Mouse (Mus musculus) lung, postnatal 0 days (tissue): ENCODE results near the gene Erbb2. TPM values are rescaled to one million over a fixed set of nuclear protein-coding genes. Genes with fewer than 3 reads are reported as not detected.

Experiments
- ATAC-seq: fragments of 200-750 bp; cut with Nextera tagmentation; 2 replicates; pipeline ENCODE4 v1.8.0; 2017; ENCODE audit warnings: moderate library complexity
- DNase-seq: peaks from one replicate; pipeline ENCODE4 v3.0.0-alpha.2; 2016; ENCODE audit warnings: low spot score
- H3K27ac ChIP-seq: fragments of 300-500 bp; sonication (generic); 2 replicates; pipeline ENCODE4 v1.5.1; 2014; ENCODE audit warnings: antibody characterized with exemption, mild to moderate bottlenecking, low read length, mixed read lengths
- H3K27me3 ChIP-seq: fragments of 300-500 bp; sonication (generic); replicated peaks from 2 replicates; pipeline ENCODE4 v1.6.1; 2014; ENCODE audit warnings: low read length, mixed read lengths; ENCODE audit not compliant: insufficient read depth
- H3K36me3 ChIP-seq: fragments of 300-500 bp; sonication (generic); 2 replicates; pipeline ENCODE4 v1.6.1; 2014; ENCODE audit warnings: low read length, mixed read lengths; ENCODE audit not compliant: insufficient read depth
- H3K4me1 ChIP-seq: fragments of 300-500 bp; sonication (generic); 2 replicates; pipeline ENCODE4 v1.6.1; 2014; ENCODE audit warnings: antibody characterized with exemption, low read depth, low read length, mixed read lengths; ENCODE audit not compliant: insufficient read depth
- H3K4me2 ChIP-seq: fragments of 300-500 bp; sonication (generic); replicated peaks from 2 replicates; pipeline ENCODE4 v1.6.1; 2014; ENCODE audit warnings: low read depth, mild to moderate bottlenecking, low read length, moderate library complexity, mixed read lengths
- H3K4me3 ChIP-seq: fragments of 300-500 bp; sonication (generic); 2 replicates; pipeline ENCODE4 v1.5.1; 2014; ENCODE audit warnings: low read depth, low read length
- H3K9ac ChIP-seq: fragments of 300-500 bp; sonication (generic); replicated peaks from 2 replicates; pipeline ENCODE4 v1.6.1; 2014; ENCODE audit warnings: low read depth, mild to moderate bottlenecking
- H3K9me3 ChIP-seq: fragments of 300-500 bp; sonication (generic); 2 replicates; pipeline ENCODE4 v1.6.1; 2016; ENCODE audit warnings: low read length, mixed read lengths
- CTCF ChIP-seq: IDR thresholded peaks from 2 replicates; pipeline ENCODE4 v1.5.1; 2016; ENCODE audit warnings: antibody characterized with exemption, mild to moderate bottlenecking
- EP300 ChIP-seq: IDR thresholded peaks from 2 replicates; pipeline ENCODE4 v1.6.1; 2016; ENCODE audit warnings: antibody characterized with exemption, mild to moderate bottlenecking, control low read depth
- WGBS: fragments of 180-500 bp; shearing (Covaris S2); extraction: QIAGEN DNeasy Blood & Tissue Kit; methylation state at CpG from one replicate; pipeline ENCODE4 v1.1.7; 2014; 5-methylcytosine and 5-hydroxymethylcytosine counted together
- polyA plus RNA-seq: library from polyadenylated mRNA; unstranded; fragments of >200 nt; fragmentation: Nextera tagmentation; extraction: Ambion mirVana; gene quantifications from 2 replicates; pipeline ENCODE4 v1.2.1, GENCODE M21; 2015

The Erbb2 gene
- 21.2 and 23.6 TPM in 2 replicates for polyA plus RNA-seq

- ATAC-seq (peak; percentile 93), DNase-seq (peak; percentile 94)
- Histone ChIP-seq H3K27ac (peak within 1 kb of the TSS; percentile 95), H3K4me2 (peak within 1 kb of the TSS; percentile 90), H3K27me3 (no peaks in the 10 kb centered on the region), H3K9ac (peak within 1 kb of the TSS; percentile 88), H3K4me1 (peaks cover 15% of the 10 kb centered on the region; the same call in 1 of the 2 replicates), H3K9me3 (no peaks in the 10 kb centered on the region), H3K4me3 (peak within 1 kb of the TSS; percentile 97), H3K36me3 (no peaks in the 10 kb centered on the region)
- WGBS, result 1% methylated on average over 25 of the region's 49 CpGs
- TF ChIP-seq CTCF, result no peak
These were observed at the start of gene Erbb2 for GRCm38 (mm10) chr11:98412273-98412796. TSS of gene Erbb2 (plus strand) at chr11:98412470.

GRCm38 (mm10) chr11:98363817-98364216 is 48.5 kb upstream of the Erbb2 start:
- Histone ChIP-seq H3K4me3 (no peak overlapping the region), H3K36me3 (no peaks in the 10 kb centered on the region), H3K9ac (no peak overlapping the region), H3K4me1 (peaks cover 33% of the 10 kb centered on the region), H3K27ac (peak overlapping the region; percentile 84), H3K4me2 (0 out of 2 replicates have a peak overlapping the region, but pooled peaks have one; percentile 14), H3K9me3 (no peaks in the 10 kb centered on the region), H3K27me3 (no peaks in the 10 kb centered on the region)
- ATAC-seq (peak; percentile 88), DNase-seq (peak; percentile 78)
- TF ChIP-seq CTCF (no peak), EP300 (0 out of 2 replicates have a peak, but pooled peaks have one; percentile 43)
- 50% methylated on average over 5 of the region's 5 CpGs for WGBS

- Histone ChIP-seq H3K4me3 (no peak overlapping the region), H3K9me3 (no peaks in the 10 kb centered on the region), H3K4me1 (peaks cover 27% of the 10 kb centered on the region), H3K9ac (no peak overlapping the region), H3K27me3 (no peaks in the 10 kb centered on the region), H3K36me3 (no peaks in the 10 kb centered on the region), H3K4me2 (0 out of 2 replicates have a peak overlapping the region, but pooled peaks have one; percentile 14), H3K27ac (peak overlapping the region; percentile 84)
- ATAC-seq, result peak; percentile 68
- 68% methylated on average over 5 of the region's 5 CpGs for WGBS
- TF ChIP-seq CTCF (no peak), EP300 (0 out of 2 replicates have a peak, but pooled peaks have one; percentile 19)
- peak; percentile 66 for DNase-seq
These were observed 47.9 kb upstream of the Erbb2 start for GRCm38 (mm10) chr11:98364410-98364809.

GRCm38 (mm10) chr11:98366290-98366689 is 46.0 kb upstream of the Erbb2 start:
- H3K36me3 ChIP-seq, result no peaks in the 10 kb centered on the region
- ATAC-seq (no peak), DNase-seq (no peak)
- H3K27ac ChIP-seq, result no peak overlapping the region
- H3K4me1 ChIP-seq, result peaks cover 17% of the 10 kb centered on the region
- no peak overlapping the region for H3K9ac ChIP-seq
- no peaks in the 10 kb centered on the region for H3K9me3 ChIP-seq
- no peak for TF ChIP-seq EP300
- no peak overlapping the region for H3K4me2 ChIP-seq
- no peaks in the 10 kb centered on the region for H3K27me3 ChIP-seq
- no peak overlapping the region for H3K4me3 ChIP-seq
- WGBS, result 63% methylated on average over 10 of the region's 10 CpGs

GRCm38 (mm10) chr11:98367171-98367862 is 45.0 kb upstream of the Erbb2 start:
- 70% methylated on average over 10 of the region's 10 CpGs for WGBS
- H3K4me3 ChIP-seq, result no peak overlapping the region
- H3K9me3 ChIP-seq, result no peaks in the 10 kb centered on the region
- no peaks in the 10 kb centered on the region for H3K36me3 ChIP-seq
- DNase-seq (no peak), ATAC-seq (no peak)
- TF ChIP-seq EP300 (no peak), CTCF (no peak)
- H3K9ac ChIP-seq, result no peak overlapping the region
- H3K27ac ChIP-seq, result no peak overlapping the region
- H3K4me2 ChIP-seq, result no peak overlapping the region
- peaks cover 10% of the 10 kb centered on the region; the same call in 1 of the 2 replicates for H3K4me1 ChIP-seq
- H3K27me3 ChIP-seq, result no peaks in the 10 kb centered on the region

- no peaks in the 10 kb centered on the region for H3K36me3 ChIP-seq
- WGBS, result 69% methylated on average over 7 of the region's 7 CpGs
- TF ChIP-seq EP300 (no peak), CTCF (no peak)
- peaks cover 6% of the 10 kb centered on the region; the same call in 1 of the 2 replicates for H3K4me1 ChIP-seq
- ATAC-seq, result no peak
- no peaks in the 10 kb centered on the region for H3K27me3 ChIP-seq
- H3K9me3 ChIP-seq, result no peaks in the 10 kb centered on the region
- H3K4me3 ChIP-seq, result no peak overlapping the region
- H3K9ac ChIP-seq, result no peak overlapping the region
- no peak overlapping the region for H3K27ac ChIP-seq
- H3K4me2 ChIP-seq, result no peak overlapping the region
- DNase-seq, result no peak
These were observed 44.4 kb upstream of the Erbb2 start for GRCm38 (mm10) chr11:98367863-98368186.
